Mouse (Mus musculus): Measurements from ENCODE around the gene Palm2.

- TF ChIP-seq EP300 (optimal IDR thresholded peaks at IDR 0.05) (no peak), CTCF (IDR thresholded peaks at IDR 0.05; ENCODE audit: low read depth) (no peak)
Observed at GRCm38 (mm10) chr4:57681511-57681910, 247.5 kb downstream of the Palm2 start.
